Mouse (Mus musculus) lung, postnatal 10 days (tissue): Measurements from ENCODE around the gene Arrb1.

Experiments
- DNase-seq: peaks from one replicate; pipeline ENCODE4 v3.0.0; 2021

The Arrb1 gene

GRCm38 (mm10) chr7:99582306-99582705 is 47.0 kb downstream of the Arrb1 start:
- peak; percentile 80 for DNase-seq

DNA sequence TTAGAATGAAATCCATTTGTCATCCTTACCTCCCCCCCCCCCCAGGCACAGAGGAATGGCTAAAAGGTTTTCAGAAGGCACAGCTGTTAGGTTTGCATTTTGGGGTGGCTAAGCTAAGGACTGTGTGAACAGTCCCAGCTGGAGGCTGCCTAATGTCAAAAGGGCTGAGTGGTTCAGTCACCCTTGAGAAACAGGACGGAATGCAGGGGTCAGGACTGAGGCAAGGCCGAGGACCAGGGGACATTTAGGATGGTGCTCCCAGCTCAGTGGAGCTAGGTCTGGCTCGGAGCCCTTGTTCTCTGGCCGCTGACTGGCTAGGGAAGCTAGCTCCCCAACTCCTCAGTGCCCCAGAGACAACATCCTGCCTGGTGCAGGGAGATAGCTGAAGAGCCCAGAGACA is 47.6 kb downstream of the Arrb1 start:
- DNase-seq: peak; percentile 77

- no peak for DNase-seq
These were observed 48.4 kb downstream of the Arrb1 start for GRCm38 (mm10) chr7:99583625-99584024.

GRCm38 (mm10) chr7:99585976-99586375 is 50.7 kb downstream of the Arrb1 start:
- no peak for DNase-seq

DNA sequence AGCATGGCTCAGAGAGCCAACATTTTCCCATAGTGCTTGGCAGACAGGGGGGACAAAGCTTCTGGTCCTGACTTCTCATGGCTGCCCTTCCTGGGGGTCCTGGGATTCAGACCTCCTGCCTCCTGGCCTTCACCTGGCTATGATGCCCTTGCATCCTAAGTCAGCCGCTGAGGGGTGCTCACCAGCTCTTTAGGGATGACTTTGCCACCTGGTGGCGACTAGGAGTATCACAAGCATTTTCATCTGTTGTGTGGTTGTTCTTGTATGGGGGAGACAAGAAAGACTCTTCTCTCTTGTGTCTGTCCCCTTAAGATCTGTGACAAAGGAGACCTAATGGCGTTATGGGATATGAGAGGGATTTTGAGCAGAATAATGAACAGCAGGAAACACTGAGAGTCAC is 54.8 kb downstream of the Arrb1 start:
- DNase-seq: peak; percentile 80

GRCm38 (mm10) chr7:99590646-99591045 is 55.4 kb downstream of the Arrb1 start:
- no peak for DNase-seq

GRCm38 (mm10) chr7:99592669-99593068 is 57.4 kb downstream of the Arrb1 start:
- no peak for DNase-seq

DNA sequence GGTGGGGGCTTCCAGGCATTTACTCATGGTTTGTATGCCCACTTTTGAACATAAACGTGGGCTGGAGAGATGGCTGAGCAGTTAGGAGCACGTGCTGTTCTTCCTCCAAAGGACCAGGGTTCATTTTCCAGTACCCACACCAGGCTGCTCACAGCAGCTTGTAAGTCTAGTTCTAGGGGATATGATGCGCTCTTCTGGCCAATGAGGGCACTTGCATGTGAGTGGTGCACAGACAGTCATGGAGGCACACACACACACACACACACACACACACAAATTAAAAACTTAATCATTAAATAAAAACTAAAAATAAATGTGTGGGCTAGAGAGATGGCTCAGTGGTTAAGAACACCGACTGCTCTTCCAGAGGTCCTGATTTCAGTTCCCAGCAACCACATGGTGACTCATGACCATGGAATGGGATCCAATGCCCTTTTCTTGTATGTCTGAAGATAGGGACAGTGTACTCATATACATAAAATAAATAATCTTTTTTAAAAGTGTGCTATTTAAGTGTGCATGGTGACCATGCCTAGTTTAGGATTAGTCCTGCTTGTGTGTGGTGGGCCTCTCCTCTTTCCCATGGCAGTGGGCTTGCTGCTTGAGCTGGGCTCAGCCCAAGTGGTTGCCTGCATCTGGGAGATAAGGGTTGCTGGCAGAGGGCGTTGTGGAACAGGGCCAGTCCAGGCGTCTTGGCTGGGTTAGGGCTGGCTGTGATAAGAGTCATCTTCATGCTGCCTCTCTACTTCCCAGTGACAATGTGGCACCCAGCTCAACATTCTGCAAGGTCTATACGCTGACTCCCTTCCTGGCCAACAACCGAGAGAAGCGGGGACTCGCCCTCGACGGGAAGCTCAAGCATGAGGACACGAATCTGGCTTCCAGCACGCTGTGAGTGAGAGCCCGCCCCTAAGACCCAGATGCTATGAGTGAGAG is 58.9 kb downstream of the Arrb1 start:
- no peak for DNase-seq

DNA sequence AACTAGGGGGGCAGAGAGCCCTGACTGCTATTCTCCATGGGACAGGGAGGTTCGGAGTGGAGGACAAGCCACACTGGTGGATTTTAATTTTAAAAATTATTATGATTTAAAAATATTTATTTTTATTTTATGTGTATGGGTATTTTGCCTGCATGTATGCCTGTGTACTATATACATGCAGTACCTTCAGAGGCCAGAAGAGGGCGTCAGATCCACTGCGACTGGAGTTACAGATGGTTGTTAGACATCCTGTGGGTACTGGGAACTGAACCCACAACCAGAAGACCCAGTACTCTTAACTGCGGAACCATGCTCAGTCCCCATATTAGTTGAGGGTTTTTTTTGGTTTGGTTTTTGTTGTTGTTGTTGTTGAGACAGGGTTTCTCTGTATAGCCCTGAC is 63.5 kb downstream of the Arrb1 start:
- DNase-seq: no peak

DNA sequence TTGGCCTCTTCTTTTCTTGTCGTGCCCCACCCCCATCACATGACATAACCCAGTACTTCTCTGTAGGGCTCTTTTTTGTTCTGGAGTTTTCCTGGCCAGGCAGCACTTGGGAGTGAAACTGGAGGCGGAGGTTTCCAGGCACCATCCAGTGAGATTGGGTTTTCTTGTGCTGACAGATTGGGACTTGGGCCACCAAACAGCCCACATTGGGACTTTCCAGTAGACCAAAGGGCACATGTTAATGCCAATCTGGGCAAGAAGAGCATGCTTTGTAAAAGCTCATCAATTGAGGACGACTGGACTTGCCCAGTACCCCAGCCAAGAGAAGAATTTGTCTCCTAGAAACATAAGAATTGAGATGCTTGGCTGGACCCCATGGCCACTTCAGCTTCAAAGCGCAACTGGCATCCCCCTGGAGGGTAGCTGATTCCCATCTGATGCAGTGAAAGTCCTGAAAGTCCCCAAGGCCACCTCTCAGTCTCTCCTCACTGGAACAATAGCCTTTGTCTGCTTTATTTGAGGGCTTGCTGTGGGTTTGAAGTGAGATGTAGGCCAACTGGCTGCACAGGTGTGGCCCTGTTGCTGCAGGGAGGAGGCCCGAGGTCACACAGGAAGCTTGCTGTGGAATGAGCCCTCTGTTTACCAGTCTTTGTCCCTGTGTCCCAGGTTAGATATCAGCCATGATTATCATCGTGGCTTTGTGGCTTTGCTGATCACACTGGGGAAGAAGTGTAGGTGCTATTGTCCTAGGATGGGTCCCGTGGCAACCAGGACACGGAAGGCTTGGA is 68.8 kb downstream of the Arrb1 start:
- DNase-seq: no peak

GRCm38 (mm10) chr7:99605058-99605457 is 69.8 kb downstream of the Arrb1 start:
- DNase-seq: no peak

- DNase-seq: no peak
These were observed 71.0 kb downstream of the Arrb1 start for GRCm38 (mm10) chr7:99606303-99606702.

- no peak for DNase-seq
These were observed 71.5 kb downstream of the Arrb1 start for GRCm38 (mm10) chr7:99606766-99607165.

GRCm38 (mm10) chr7:99607632-99608031 is 72.4 kb downstream of the Arrb1 start:
- no peak for DNase-seq

DNA sequence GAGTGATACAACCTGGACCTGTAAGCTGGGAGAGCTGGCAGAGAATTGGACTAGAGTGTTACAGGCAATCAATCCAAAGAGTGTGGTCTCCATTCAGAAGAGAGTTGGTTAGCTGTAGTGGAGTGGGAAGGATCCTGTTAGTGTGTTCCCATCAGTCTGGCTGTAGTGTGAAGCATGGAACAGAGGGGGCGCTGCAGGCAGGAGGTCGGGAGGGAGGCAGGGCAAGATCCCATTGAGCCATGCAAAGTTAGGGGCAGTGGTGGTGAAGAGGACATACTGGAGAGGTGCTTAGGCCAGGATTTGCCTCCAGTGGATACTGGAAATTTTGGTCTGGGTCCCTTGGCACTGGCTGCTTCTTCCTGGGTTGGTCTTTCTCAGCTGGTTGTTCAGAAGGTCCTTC is 83.0 kb downstream of the Arrb1 start:
- no peak for DNase-seq

- peak; percentile 32 for DNase-seq
These were observed 83.6 kb downstream of the Arrb1 start for GRCm38 (mm10) chr7:99618860-99619259.

- peak; percentile 90 for DNase-seq
These were observed 90.6 kb downstream of the Arrb1 start for GRCm38 (mm10) chr7:99625722-99626375.

GRCm38 (mm10) chr7:99626376-99627270 is 91.4 kb downstream of the Arrb1 start, which contains the start of gene Tpbgl:
Gene Tpbgl (minus strand): TSS chr7:99627103.
- DNase-seq: peak; percentile 57

GRCm38 (mm10) chr7:99627366-99627765 is 92.1 kb downstream of the Arrb1 start:
- DNase-seq: no peak

- DNase-seq: no peak
These were observed 97.0 kb downstream of the Arrb1 start for GRCm38 (mm10) chr7:99632286-99632685.

- DNase-seq: no peak
These were observed 98.8 kb downstream of the Arrb1 start for GRCm38 (mm10) chr7:99633966-99634665.

GRCm38 (mm10) chr7:99641245-99641644 is 106.0 kb downstream of the Arrb1 start:
- no peak for DNase-seq
